ENCODE assay signal across 7 mouse cellular contexts in genomic region chr17:10319431-10319684, GRCm38 (mm10). TPM values are rescaled to one million over a fixed set of nuclear protein-coding genes. Genes with fewer than 3 reads are reported as not detected.
A peak's percentile ranks its signal among the peaks of the same experiment; 100 is the strongest.
DNase-seq lines count a peak whose midpoint lies in the region; ATAC-seq and TF ChIP-seq lines count a peak whose summit lies in the region.

No protein-coding gene starts in this region.

- H3K9me3 ChIP-seq in lung, postnatal 0 days (ENCODE audit: low read length) = no peaks in the 10 kb centered on the region
- no peaks in the 10 kb centered on the region for H3K9me3 ChIP-seq in erythroblast, embryonic 14.5 days (ENCODE audit: control insufficient read depth, low read length)
- H3K9me3 ChIP-seq in intestine, postnatal 0 days (ENCODE audit: control insufficient read depth) = no peaks in the 10 kb centered on the region

- peak overlapping the region; percentile 73 for H3K4me2 ChIP-seq in lung, postnatal 0 days (replicated peaks; ENCODE audit: low read depth, low read length)
- H3K4me2 ChIP-seq in intestine, postnatal 0 days (replicated peaks; ENCODE audit: low read depth) = peak overlapping the region; percentile 76

- TF ChIP-seq CTCF in lung, postnatal 0 days (IDR thresholded peaks at IDR 0.05) = no peak
- no peak for TF ChIP-seq CTCF in intestine, postnatal 0 days (IDR thresholded peaks at IDR 0.05; ENCODE audit: low read depth)
- no peak for TF ChIP-seq CTCF in olfactory bulb, adult 2 months (IDR thresholded peaks at IDR 0.05; ENCODE audit: insufficient read depth, low read depth, low read length)

- no peaks in the 10 kb centered on the region for H3K36me3 ChIP-seq in lung, postnatal 0 days (ENCODE audit: insufficient read depth, low read length)
- peaks cover 2% of the 10 kb centered on the region; the same call in 1 of the 2 replicates for H3K36me3 ChIP-seq in erythroblast, embryonic 14.5 days (ENCODE audit: control insufficient read depth)
- H3K36me3 ChIP-seq in intestine, postnatal 0 days (ENCODE audit: control insufficient read depth, insufficient read depth) = no peaks in the 10 kb centered on the region

- peak overlapping the region; percentile 100 for H3K27ac ChIP-seq in lung, postnatal 0 days (ENCODE audit: low read length)
- H3K27ac ChIP-seq in intestine, postnatal 0 days (ENCODE audit: low read depth, low read length) = peak overlapping the region; percentile 95
- H3K27ac ChIP-seq in olfactory bulb, adult 2 months (ENCODE audit: insufficient read depth, low read depth, low read length) = peak overlapping the region; percentile 78

- ATAC-seq in lung, postnatal 0 days = no peak
- no peak; the same call in 1 of the 2 replicates for ATAC-seq in intestine, postnatal 0 days

- TF ChIP-seq POLR2A in olfactory bulb, adult 2 months (IDR thresholded peaks at IDR 0.05; ENCODE audit: insufficient read depth, low read depth, low read length) = no peak

- peak overlapping the region; percentile 91 for H3K4me3 ChIP-seq in lung, postnatal 0 days (ENCODE audit: low read depth, low read length)
- H3K4me3 ChIP-seq in erythroblast, embryonic 14.5 days (replicated peaks) = peak overlapping the region; percentile 72
- peak overlapping the region; percentile 66 for H3K4me3 ChIP-seq in intestine, postnatal 0 days (ENCODE audit: low read depth, low read length)
- peak overlapping the region; percentile 86 for H3K4me3 ChIP-seq in olfactory bulb, adult 2 months (ENCODE audit: insufficient read depth, low read depth, low read length)

- WGBS in lung, postnatal 0 days = 0% methylated on average over 5 of the region's 46 CpGs
- 0% methylated on average over 16 of the region's 46 CpGs for WGBS in intestine, postnatal 0 days
- WGBS in olfactory bulb, adult 2 months = 10% methylated on average over 46 of the region's 46 CpGs

- H3K9ac ChIP-seq in lung, postnatal 0 days (replicated peaks; ENCODE audit: low read depth) = peak overlapping the region; percentile 100
- H3K9ac ChIP-seq in intestine, postnatal 0 days (ENCODE audit: low read depth, low read length) = peak overlapping the region; percentile 81

- TF ChIP-seq EP300 in lung, postnatal 0 days (IDR thresholded peaks at IDR 0.05) = no peak

- H3K4me1 ChIP-seq in lung, postnatal 0 days (ENCODE audit: insufficient read depth, low read depth, low read length) = no peaks in the 10 kb centered on the region; the same call in 1 of the 2 replicates
- peaks cover 26% of the 10 kb centered on the region for H3K4me1 ChIP-seq in erythroblast, embryonic 14.5 days (ENCODE audit: control insufficient read depth)
- H3K4me1 ChIP-seq in intestine, postnatal 0 days (replicated peaks; ENCODE audit: control insufficient read depth, insufficient read depth, low read length) = no peaks in the 10 kb centered on the region
- H3K4me1 ChIP-seq in olfactory bulb, adult 2 months (ENCODE audit: control insufficient read depth, insufficient read depth, low read length) = no peaks in the 10 kb centered on the region

- no peaks in the 10 kb centered on the region for H3K27me3 ChIP-seq in lung, postnatal 0 days (replicated peaks; ENCODE audit: insufficient read depth, low read length)
- peaks cover 13% of the 10 kb centered on the region for H3K27me3 ChIP-seq in erythroblast, embryonic 14.5 days (ENCODE audit: control insufficient read depth)
- H3K27me3 ChIP-seq in intestine, postnatal 0 days (replicated peaks; ENCODE audit: control insufficient read depth, insufficient read depth, low read length) = peaks cover 51% of the 10 kb centered on the region

- DNase-seq in lung, postnatal 0 days (ENCODE audit: low spot score) = no peak
- DNase-seq in lung, postnatal 14 days = no peak
- DNase-seq in urinary bladder, postnatal 14 days (ENCODE audit: low spot score) = no peak
- no peak for DNase-seq in cerebellum, postnatal 36 days

RNA-seq across cellular contexts. Expression of gene Qk, which starts 0.3 kb away (rescaled TPM):
- polyA plus RNA-seq in lung, postnatal 0 days (2015; fragmentation: Nextera tagmentation; extraction: Ambion mirVana) = 60.2 and 67.9 TPM in 2 replicates
- 0.78 and 0.82 TPM in 2 replicates for polyA plus RNA-seq in erythroblast, embryonic 14.5 days (2012)
- 7.4 and 8.6 TPM in 2 replicates for polyA plus RNA-seq in intestine, postnatal 0 days (2015; fragmentation: Nextera tagmentation; extraction: Ambion mirVana)
- 142 and 194 TPM in 2 replicates for polyA plus RNA-seq in olfactory bulb, adult 2 months (2012; ENCODE audit: insufficient read depth, insufficient read length, low replicate concordance, missing spikeins)
